ENCODE assay signal across 1 mouse cellular context in the genomic region with DNA sequence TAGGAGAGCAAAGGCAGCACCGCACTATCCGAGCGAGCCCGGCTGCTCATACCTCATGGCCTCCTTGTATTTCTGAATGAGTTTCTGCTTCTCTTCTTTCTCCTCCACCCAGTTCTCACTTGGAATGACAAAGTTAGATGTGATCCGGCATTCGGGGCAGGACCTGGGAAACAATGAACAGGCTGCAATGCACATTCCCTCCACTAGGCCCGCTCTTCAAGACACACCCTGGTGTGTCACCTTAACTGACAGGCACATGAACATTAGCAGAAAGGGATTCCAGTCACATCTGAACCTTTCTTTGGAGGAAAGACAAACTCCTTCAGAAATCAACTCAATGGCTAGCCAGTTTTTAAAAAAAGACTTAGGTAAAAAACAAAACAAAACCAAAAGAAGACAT.
TF ChIP-seq lines count a peak whose summit lies in the region.

No protein-coding gene starts in this region.

TF ChIP-seq in CH12.LX, 34 proteins besides CTCF, POLR2A, EP300 and RAD21 (continued from another document):
- no peak for TF ChIP-seq SMC3 (IDR thresholded peaks at IDR 0.05; ENCODE audit: low read depth, low read length)
